Mouse (Mus musculus) E14TG2a.4 (cell line): ENCODE data around the gene Gm37240.

ENCODE experiments used
- CTCF ChIP-seq: conservative IDR thresholded peaks from 2 replicates; pipeline ENCODE4 v1.5.1; 2014; ENCODE audit warnings: low read length
- NANOG ChIP-seq: IDR thresholded peaks from 2 replicates; pipeline ENCODE4 v1.6.1; 2014; ENCODE audit warnings: borderline replicate concordance, low read length, mixed read lengths

GRCm38 (mm10) chr3:85109221-85109620 lies 778.1 kb downstream of the Gm37240 start:
- TF ChIP-seq CTCF (no peak), NANOG (no peak)
